Mouse (Mus musculus): ENCODE measurements around the gene Tmem174.

Tmem174 gene

DNA sequence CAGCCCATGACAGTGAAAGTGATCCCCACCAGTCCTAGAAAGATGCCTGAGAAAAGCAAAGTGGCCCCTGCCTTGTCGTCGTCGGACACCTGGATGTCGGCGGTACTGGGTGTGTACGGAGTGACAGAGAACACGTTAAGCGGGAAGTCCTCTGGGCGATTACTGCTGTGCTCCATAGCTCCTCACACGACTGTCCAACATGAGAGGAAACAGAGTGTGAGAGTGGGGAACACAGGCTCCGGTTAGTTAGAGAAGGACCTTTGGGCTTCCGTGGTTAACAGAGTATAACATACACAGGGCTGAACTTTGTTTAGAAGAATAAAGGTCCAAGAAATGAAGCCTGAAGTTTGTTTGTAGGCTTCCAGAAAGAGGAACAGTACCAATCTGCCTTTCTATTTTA is at the start of gene Tmem174:
Gene Tmem174 (minus strand): TSS at position 266 of the 400 bp plus-strand sequence.
- no peak for DNase-seq (ENCODE audit: extremely low read depth, low read depth, low spot score)

DNA sequence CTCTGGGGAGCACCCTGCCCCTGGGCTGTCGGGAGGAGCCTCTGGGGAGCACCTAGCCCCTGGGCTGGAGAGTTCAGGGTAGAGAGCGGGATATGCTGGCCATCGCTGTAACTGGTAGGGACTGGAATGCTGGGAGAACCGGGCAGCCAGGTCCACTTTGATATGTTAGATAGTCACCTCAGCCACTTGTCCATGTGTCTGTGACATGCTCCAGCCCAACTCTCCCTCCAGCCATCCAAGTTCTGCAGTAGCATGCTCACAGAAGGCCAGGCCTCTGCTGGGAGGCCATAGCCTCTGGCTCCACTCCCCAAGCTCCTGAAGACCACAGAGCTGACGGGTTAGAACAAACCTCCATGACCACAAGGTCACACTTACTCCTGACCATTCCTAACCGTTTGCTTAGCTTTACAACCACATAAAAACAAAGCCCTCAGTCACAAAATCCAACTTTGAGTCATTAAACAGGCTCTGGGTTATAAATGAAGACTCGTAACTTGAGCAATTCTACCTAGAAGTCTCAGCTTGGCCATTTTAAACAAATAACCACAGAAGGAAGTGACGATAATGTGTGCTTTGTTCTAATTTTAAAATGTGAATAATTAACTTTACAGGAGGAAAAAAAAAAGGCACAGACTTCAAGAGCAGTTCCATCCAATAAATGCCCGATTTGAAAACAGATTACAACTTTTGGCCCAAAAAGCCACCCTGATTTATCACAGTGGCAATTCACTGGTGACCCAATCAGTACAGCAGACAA is 47.1 kb upstream of the Tmem174 start:
- DNase-seq (ENCODE audit: extremely low read depth, low read depth, low spot score), result no peak

DNA sequence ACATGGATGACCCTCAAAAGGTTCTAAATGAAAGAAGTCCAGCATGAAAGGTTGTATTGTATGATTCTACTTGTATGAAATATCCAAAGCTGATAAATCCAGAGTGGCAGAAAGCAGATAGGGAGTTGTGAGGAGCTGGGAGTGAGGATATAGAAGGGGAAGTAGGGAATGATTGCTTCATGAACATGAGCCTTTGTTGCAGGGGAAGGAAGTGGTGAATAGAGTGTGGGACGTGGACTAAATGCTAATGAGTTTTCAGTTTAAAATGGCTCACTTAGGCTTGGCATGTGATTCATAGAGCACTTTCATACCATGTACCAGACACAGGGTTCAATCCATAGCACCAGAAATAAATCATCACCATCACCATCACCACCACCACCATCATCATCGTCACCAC is 46.2 kb upstream of the Tmem174 start:
- no peak for DNase-seq (ENCODE audit: extremely low read depth, low read depth, low spot score)

GRCm38 (mm10) chr13:98680470-98681060 is 43.4 kb upstream of the Tmem174 start:
- no peak for DNase-seq (ENCODE audit: extremely low read depth, low read depth, low spot score)

DNA sequence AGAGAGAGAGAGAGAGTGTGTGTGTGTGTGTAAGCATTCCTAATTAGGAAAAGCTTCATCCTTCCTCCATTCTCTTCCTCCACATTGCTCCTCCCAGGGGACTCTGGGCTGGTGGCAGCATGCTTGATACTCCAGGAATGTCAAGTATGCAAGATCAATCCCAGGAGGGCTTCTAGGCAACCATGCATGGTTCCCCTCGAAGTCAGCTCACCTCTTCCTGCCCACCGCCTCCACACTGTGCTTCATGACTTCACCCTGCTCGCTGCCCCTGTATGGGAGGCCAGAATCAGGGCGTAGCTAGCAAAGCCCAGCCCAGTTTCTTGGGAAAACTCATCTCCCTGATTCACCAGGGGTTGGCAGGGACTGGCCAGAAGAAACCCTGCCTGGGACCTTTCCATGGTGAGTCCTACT is 42.4 kb upstream of the Tmem174 start:
- no peak for DNase-seq (ENCODE audit: extremely low read depth, low read depth, low spot score)

DNA sequence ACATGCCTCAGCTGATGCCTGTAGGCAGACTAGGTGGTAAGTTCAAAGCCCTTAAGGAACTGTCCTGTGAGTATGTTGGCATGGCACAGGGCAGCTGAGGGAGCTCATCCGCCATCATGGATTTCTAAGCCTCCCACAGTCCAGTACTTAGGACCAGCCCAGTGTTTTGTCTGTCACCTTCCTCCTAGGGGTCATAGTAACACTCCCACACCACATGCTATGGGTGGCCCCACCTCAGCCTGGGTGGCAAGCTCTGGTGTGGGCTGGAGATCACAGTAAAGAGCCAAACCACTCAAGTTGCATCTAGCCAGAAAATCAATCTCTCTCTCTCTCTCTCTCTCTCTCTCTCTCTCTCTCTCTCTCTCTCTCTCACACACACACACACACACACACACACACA is 42.0 kb upstream of the Tmem174 start:
- no peak for DNase-seq (ENCODE audit: extremely low read depth, low read depth, low spot score)

- no peak for DNase-seq (ENCODE audit: extremely low read depth, low read depth, low spot score)
These were observed 36.7 kb upstream of the Tmem174 start for GRCm38 (mm10) chr13:98673922-98674321.

GRCm38 (mm10) chr13:98669296-98669695 is 32.1 kb upstream of the Tmem174 start:
- no peak for DNase-seq (ENCODE audit: extremely low read depth, low read depth, low spot score)

- no peak for DNase-seq (ENCODE audit: extremely low read depth, low read depth, low spot score)
These were observed 30.1 kb upstream of the Tmem174 start for GRCm38 (mm10) chr13:98667316-98667715.

DNA sequence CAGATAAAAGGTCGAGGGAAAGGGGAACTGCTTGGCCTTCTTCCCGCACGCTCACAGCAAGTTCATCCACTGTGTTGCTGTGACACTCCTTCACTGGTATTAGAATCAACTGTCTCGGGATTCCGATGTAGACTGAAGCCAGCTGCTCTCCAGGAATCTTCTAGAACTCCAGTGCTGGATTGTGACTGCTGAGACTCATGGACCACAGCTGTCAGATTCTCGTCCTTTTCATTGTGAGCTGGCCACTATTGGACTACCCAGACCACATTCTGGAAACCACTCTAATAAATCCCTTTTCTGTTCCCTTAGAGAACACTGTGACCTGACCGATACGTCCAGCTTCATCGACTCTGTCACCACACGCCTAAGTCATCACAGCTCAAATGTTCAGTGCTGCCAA is 28.0 kb upstream of the Tmem174 start:
- no peak for DNase-seq (ENCODE audit: extremely low read depth, low read depth, low spot score)

DNA sequence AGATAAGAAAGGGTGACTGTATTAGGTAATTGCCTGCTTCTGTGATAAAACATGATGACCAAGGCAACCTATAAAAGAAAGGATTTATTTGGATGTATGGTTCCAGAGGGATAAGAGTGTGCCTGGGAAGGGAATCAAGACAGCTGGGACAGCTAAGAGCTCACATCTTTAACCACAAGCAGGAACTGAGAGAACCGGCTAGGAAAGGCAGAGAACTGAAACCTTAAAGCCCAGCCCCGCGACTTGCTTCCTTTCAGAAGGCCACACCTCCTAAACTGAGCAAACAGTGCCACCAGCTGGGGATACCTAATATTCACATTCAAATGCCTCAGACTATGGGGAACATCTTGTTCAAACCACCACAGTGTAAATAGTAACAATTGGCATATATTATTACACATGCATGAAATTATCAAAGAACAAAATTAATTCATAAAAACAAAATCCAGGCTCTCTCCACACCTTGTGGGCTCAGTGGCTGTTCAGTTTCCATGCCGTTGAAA is 25.0 kb upstream of the Tmem174 start:
- DNase-seq (ENCODE audit: extremely low read depth, low read depth, low spot score), result no peak

GRCm38 (mm10) chr13:98656034-98656471 is 18.8 kb upstream of the Tmem174 start:
- no peak for DNase-seq (ENCODE audit: extremely low read depth, low read depth, low spot score)

GRCm38 (mm10) chr13:98655346-98655745 is 18.1 kb upstream of the Tmem174 start:
- no peak for DNase-seq (ENCODE audit: extremely low read depth, low read depth, low spot score)

DNA sequence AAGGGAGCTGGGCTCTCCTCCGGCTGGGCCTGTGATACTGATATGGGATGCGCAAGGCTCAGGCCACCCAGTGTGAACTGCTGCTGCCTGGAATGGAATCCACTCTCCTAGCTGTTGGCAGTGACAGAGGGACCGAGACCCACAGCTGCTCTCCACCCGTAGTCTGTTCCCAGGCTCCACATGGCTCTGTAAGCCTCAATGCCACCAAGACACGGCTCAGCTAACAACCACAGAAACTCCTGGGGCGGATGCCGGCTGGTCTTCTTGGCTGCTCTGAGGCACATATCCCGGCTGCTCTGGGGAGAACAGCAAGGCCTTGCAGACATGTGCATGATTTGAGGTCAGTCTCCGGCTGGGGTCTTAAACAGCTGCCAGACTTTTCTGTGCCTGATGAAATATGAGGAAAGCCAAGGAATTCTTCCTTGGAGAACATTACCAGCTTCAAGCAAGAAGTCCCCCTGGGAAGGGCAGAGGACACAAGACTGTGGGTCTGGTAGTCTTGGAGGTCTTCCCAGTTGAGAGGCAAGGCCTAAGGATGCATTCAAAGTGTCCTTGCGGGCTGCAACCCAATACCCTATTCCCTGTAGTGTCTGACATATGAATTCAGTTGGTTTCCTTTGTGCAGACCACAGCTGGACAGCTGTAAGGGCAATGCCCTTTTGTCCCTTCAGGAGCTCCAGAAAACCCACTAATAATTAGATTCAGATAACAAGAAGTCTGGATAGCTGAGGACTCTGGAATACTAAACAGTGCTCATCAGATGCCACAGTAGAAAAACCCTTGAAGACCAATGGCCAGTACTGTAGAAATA is 17.1 kb upstream of the Tmem174 start:
- DNase-seq (ENCODE audit: extremely low read depth, low read depth, low spot score), result no peak

GRCm38 (mm10) chr13:98652194-98652593 is 15.0 kb upstream of the Tmem174 start:
- DNase-seq (ENCODE audit: extremely low read depth, low read depth, low spot score), result no peak

- no peak for DNase-seq (ENCODE audit: extremely low read depth, low read depth, low spot score)
These were observed 14.2 kb upstream of the Tmem174 start for GRCm38 (mm10) chr13:98651228-98651977.

DNA sequence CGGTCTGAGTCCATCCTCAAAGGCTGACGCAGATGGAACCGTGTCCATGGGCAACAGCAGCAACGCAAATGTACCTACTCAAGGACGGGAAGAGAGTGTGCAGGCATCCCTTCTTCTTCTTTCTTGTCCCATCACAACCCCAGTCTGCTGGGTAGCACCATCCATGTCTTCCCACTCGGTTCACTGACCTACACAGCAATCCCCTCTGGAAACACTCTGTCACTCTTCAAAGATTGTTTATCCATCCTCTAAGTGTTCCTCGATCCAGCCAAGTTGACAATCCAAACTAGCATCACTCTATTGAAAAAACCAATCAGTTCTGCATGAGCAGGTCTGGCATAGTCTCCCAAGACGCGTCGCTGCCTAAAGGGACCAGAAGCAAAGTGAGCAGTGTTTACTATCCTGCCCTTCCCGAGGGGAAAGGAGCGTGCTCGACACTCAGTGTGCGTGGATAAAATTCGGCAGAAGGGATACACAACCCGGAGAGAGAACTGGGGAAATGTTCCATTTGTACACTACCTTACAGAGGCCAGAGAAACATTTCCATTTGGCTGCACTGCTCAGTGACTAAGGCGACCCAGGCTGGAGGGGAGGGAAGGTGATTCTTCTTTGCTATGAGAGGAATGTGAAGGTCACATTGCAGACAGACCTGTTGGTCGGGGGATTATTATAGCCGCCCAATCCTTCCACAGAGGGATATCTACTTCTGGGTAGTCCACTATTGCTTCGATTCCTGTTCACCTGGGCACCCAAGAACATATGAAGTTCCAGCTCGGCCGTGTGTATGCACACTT is 10.8 kb upstream of the Tmem174 start:
- DNase-seq (ENCODE audit: extremely low read depth, low read depth, low spot score), result no peak

- no peak for DNase-seq (ENCODE audit: extremely low read depth, low read depth, low spot score)
These were observed 1.4 kb upstream of the Tmem174 start for GRCm38 (mm10) chr13:98638507-98639166.

- no peak for DNase-seq (ENCODE audit: extremely low read depth, low read depth, low spot score)
These were observed 639 bp downstream of the Tmem174 start for GRCm38 (mm10) chr13:98636571-98636970.

Measured in fat pad, adult 2 months (tissue).